Mouse (Mus musculus) bone marrow, adult 2 months (tissue): Measurements from ENCODE around the gene Ltc4s. TPM values are rescaled to one million over a fixed set of nuclear protein-coding genes. Genes with fewer than 3 reads are reported as not detected.

ENCODE experiments used
- H3K27ac ChIP-seq: fragments of 200-500 bp; 2 replicates; pipeline ENCODE4 v1.5.1; 2012; ENCODE audit warnings: low read depth, mild to moderate bottlenecking, control low read depth, inconsistent platforms, low read length; ENCODE audit not compliant: control insufficient read depth, poor library complexity, insufficient read depth
- H3K4me1 ChIP-seq: fragments of 200-500 bp; 2 replicates; pipeline ENCODE4 v1.6.1; 2011; ENCODE audit warnings: low read length; ENCODE audit not compliant: control insufficient read depth, insufficient read depth
- H3K4me3 ChIP-seq: fragments of 200-500 bp; replicated peaks from 2 replicates; pipeline ENCODE3; 2011; ENCODE audit warnings: mild to moderate bottlenecking, low read depth, low read length, control low read depth; ENCODE audit not compliant: control insufficient read depth
- CTCF ChIP-seq: fragments of 200-500 bp; IDR thresholded peaks from 2 replicates; pipeline ENCODE4 v1.5.1; 2011; ENCODE audit warnings: low read length, control low read depth; ENCODE audit not compliant: control insufficient read depth, insufficient read depth
- POLR2A ChIP-seq: fragments of 200-500 bp; IDR thresholded peaks from 2 replicates; pipeline ENCODE4 v1.6.1; 2011; ENCODE audit warnings: low read depth, mild to moderate bottlenecking, control low read depth, low read length, borderline replicate concordance; ENCODE audit not compliant: control insufficient read depth
- WGBS: fragments of 180-500 bp; shearing (Covaris S2); methylation state at CpG from one replicate; pipeline ENCODE4 v1.1.7; 2018; 5-methylcytosine and 5-hydroxymethylcytosine counted together
- polyA plus RNA-seq: library from polyadenylated mRNA; stranded (reverse); fragments of >200 nt; gene quantifications from 2 replicates; pipeline ENCODE4 v1.2.4, GENCODE M21; 2011; ENCODE audit warnings: low replicate concordance; ENCODE audit not compliant: missing spikeins, insufficient read depth, insufficient read length

Gene Ltc4s
- polyA plus RNA-seq, 1 experiment: 6.7 TPM

DNA sequence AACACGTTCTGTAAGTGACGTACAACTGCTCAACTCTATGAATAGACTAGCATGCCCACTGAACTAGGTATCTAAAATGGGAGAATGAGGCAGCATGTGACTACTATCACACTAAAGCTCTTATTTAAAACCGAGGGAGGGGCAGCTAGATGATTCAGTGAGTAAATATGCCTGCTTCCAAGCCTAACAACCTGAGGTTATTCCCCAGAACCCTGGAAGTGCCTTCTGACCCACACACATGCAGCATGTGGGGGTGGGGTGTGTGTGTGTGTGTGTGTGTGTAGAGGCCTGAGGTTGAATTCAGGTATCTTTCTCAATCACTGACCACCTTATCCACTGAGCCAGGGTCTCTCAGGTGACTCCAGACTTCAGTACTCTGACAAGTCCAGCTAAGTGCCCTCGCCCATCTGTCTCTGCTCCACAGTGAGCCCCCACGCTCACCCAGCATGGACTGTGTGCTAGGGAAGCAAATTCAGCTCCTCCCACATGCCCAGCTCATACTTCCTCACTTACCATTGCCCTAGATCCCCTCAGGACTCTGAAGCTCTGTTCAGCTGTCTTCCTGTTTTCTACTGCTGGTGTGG, 37.2 kb upstream of the Ltc4s start:
- Histone ChIP-seq H3K27ac (peak overlapping the region; percentile 1; the same call in 1 of the 2 replicates), H3K4me3 (no peak overlapping the region), H3K4me1 (peaks cover 5% of the 10 kb centered on the region; the same call in 1 of the 2 replicates)
- 19% methylated on average over 5 of the region's 5 CpGs for WGBS
- TF ChIP-seq POLR2A (no peak), CTCF (no peak)

DNA sequence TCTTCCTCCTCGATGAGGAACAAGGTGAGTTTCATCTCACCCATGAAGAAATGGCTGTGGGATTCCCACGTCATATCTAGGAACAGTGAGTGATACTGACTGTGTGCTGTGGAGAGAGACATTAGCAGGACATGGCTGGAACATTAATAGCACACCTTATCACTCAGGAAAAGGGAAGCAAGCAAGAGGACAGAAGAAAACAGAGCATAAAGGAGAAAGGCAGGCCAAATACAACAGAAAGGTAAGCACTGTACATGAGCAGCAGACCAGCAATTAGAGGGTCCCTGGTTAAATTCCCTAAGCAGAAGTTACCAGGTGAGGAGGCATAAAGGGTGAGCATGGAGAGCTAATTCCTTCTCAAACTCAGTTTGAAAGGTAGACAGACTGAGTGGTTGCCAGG, 36.7 kb upstream of the Ltc4s start:
- TF ChIP-seq CTCF (no peak), POLR2A (no peak)
- no peak overlapping the region for H3K4me3 ChIP-seq
- peaks cover 5% of the 10 kb centered on the region; the same call in 1 of the 2 replicates for H3K4me1 ChIP-seq
- WGBS: 9% methylated on average over 2 of the region's 2 CpGs
- H3K27ac ChIP-seq: no peak overlapping the region; the same call in 1 of the 2 replicates

DNA sequence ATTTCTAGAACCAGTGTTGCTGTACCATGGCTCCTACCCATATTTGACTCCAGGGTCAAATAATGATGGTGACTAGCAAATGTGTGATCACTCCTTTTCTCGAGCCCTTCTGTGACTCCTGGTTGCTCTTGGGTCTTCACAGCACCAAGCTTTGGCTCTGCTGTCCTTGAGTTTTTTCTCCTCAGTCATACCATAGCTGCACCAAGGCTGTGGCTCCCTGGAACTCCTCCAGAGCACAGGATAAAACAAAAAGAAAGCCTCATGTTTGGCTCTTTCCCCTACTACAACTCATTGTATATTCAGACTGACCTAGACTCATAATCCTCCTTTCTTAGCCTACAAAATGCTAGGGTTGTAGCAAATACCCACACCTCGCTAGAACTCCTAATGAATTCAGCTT, 34.4 kb upstream of the Ltc4s start:
- Histone ChIP-seq H3K4me1 (peaks cover 5% of the 10 kb centered on the region; the same call in 1 of the 2 replicates), H3K27ac (no peak overlapping the region), H3K4me3 (no peak overlapping the region)
- TF ChIP-seq POLR2A (no peak), CTCF (no peak)
- WGBS: 85% methylated on average over 2 of the region's 2 CpGs

DNA sequence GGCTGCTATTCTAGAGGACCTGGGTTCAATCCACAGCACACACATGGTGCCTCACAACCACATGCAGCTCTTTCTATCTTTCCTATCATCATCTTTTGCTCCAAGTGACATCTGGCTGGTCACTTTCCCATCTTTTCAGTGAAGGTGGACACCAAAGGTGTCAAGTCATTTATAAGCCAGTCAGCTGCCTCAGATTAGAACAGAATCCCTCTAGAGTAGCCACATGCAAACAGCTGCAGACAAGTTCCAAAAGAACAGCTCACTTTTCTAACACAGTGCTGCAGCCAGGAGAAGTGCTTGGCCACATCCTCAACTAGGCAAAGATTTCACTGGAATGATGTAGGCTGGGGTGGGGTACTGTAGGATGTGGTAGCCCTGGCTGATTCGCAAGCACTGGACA, 31.5 kb upstream of the Ltc4s start:
- no peak overlapping the region for H3K4me3 ChIP-seq
- H3K27ac ChIP-seq: no peak overlapping the region
- H3K4me1 ChIP-seq: no peaks in the 10 kb centered on the region
- 94% methylated on average over 1 of the region's 1 CpGs for WGBS
- TF ChIP-seq CTCF: no peak
- TF ChIP-seq POLR2A: no peak

GRCm38 (mm10) chr11:50269163-50269562, 30.7 kb upstream of the Ltc4s start:
- no peaks in the 10 kb centered on the region for H3K4me1 ChIP-seq
- TF ChIP-seq CTCF (peak; percentile 55; the same call in 1 of the 2 replicates), POLR2A (no peak)
- H3K4me3 ChIP-seq: no peak overlapping the region
- no peak overlapping the region for H3K27ac ChIP-seq
- 75% methylated on average over 2 of the region's 2 CpGs for WGBS

GRCm38 (mm10) chr11:50266997-50267396, 28.6 kb upstream of the Ltc4s start:
- Histone ChIP-seq H3K4me3 (no peak overlapping the region), H3K27ac (no peak overlapping the region), H3K4me1 (no peaks in the 10 kb centered on the region)
- TF ChIP-seq CTCF (no peak), POLR2A (no peak)
- 83% methylated on average over 3 of the region's 3 CpGs for WGBS

DNA sequence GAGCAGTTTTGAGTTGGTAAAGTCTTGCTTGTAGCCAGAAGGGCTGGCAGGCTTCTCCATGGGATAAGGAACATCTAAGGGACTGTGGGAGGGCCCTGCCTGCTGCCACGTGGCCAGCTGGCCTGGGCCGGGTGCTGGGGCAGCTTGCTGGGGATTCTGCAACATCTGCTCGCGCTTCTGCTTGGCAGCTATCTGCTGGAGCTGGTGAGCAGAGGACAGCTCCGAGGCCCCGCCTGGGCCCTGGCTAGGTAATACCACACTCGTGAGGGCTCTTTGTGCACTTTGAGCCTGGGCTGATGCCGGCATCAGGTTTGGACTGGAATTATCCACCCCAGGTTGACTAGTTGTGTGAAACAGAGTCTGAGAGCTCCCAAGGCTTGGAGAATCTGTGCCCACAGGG, 27.5 kb upstream of the Ltc4s start:
- TF ChIP-seq POLR2A (no peak), CTCF (no peak)
- 82% methylated on average over 8 of the region's 8 CpGs for WGBS

DNA sequence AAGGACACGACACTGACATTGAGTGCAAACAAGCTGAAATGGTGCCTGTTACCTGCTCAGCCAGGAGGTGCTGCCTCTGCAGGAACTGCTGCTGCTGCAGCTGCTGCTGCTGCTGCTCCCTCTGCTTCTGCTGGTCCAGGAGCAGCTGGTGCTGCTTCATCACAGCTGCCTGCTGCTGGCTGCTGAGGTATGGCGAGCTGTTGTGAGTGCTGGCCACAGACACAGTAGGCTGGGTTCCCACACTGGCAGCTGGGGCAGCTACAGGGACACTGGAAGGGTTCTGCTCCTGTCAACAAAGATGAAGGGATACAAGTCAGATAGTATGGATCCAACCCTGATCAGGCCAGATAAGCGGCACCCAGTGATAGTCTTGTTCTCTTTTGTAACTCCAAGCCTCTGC, 24.8 kb upstream of the Ltc4s start:
- no peak overlapping the region for H3K4me3 ChIP-seq
- no peaks in the 10 kb centered on the region for H3K4me1 ChIP-seq
- 84% methylated on average over 3 of the region's 3 CpGs for WGBS
- no peak for TF ChIP-seq CTCF
- no peak overlapping the region for H3K27ac ChIP-seq

More for the DNA sequence above, 27.5 kb upstream of the Ltc4s start:
- Histone ChIP-seq H3K27ac (no peak overlapping the region), H3K4me3 (no peak overlapping the region), H3K4me1 (no peaks in the 10 kb centered on the region)

DNA sequence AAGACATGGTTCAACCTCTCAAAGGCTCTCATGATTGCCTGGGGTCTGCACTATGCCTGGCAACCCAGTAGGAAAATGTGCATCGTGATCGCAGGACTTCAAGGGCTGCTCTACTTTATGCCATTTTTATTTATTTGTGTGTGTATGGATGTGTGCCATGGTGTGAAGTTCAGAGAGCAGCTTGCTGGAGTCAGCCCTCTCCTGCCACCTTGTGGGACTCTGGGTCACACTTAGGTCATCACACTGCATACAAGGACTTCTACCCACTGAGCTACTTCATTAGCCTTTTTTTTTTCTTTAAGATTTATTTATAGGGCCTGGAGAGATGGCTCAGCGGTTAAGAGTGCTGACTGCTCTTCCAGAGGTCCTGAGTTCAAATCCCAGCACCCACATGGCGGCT, 23.6 kb upstream of the Ltc4s start:
- TF ChIP-seq CTCF: peak; percentile 58
- no peak for TF ChIP-seq POLR2A
- 51% methylated on average over 4 of the region's 4 CpGs for WGBS
- H3K4me3 ChIP-seq: no peak overlapping the region
- H3K27ac ChIP-seq: no peak overlapping the region
- no peaks in the 10 kb centered on the region for H3K4me1 ChIP-seq
